Mouse (Mus musculus) kidney, adult 18-20 months (tissue): ENCODE data around the gene March1.
A peak's percentile ranks its signal among the peaks of the same experiment; 100 is the strongest.

Experiments
- DNase-seq: peaks from one replicate; pipeline ENCODE4 v3.0.0; 2021

Gene March1

GRCm38 (mm10) chr8:66430639-66431038 lies 812.9 kb downstream of the March1 start:
- no peak for DNase-seq

GRCm38 (mm10) chr8:66433577-66433976 lies 815.9 kb downstream of the March1 start:
- no peak for DNase-seq

- DNase-seq, result no peak
Measured at GRCm38 (mm10) chr8:66436804-66437203, 819.1 kb downstream of the March1 start.

- DNase-seq, result no peak
Measured at GRCm38 (mm10) chr8:66437929-66438328, 820.2 kb downstream of the March1 start.

GRCm38 (mm10) chr8:66438468-66438867 lies 820.8 kb downstream of the March1 start:
- DNase-seq, result peak; percentile 6

- no peak for DNase-seq
Measured at GRCm38 (mm10) chr8:66441123-66441522, 823.4 kb downstream of the March1 start.

- DNase-seq, result no peak
Measured at GRCm38 (mm10) chr8:66442778-66443177, 825.1 kb downstream of the March1 start.

GRCm38 (mm10) chr8:66444141-66444540 lies 826.4 kb downstream of the March1 start:
- no peak for DNase-seq

- DNase-seq, result no peak
Measured at GRCm38 (mm10) chr8:66445351-66445750, 827.7 kb downstream of the March1 start.

- peak; percentile 38 for DNase-seq
Measured at GRCm38 (mm10) chr8:66450691-66451090, 833.0 kb downstream of the March1 start.

GRCm38 (mm10) chr8:66457057-66457456 lies 839.4 kb downstream of the March1 start:
- DNase-seq, result no peak

GRCm38 (mm10) chr8:66469821-66470220 lies 852.1 kb downstream of the March1 start:
- DNase-seq, result no peak

- DNase-seq, result no peak
Measured at GRCm38 (mm10) chr8:66476880-66477279, 859.2 kb downstream of the March1 start.

GRCm38 (mm10) chr8:66486084-66486763 lies 868.5 kb downstream of the March1 start, which contains the start of gene Tma16:
TSS of gene Tma16 (minus strand) at chr8:66486530.
- DNase-seq, result peak; percentile 84

GRCm38 (mm10) chr8:66488556-66488955 lies 870.9 kb downstream of the March1 start:
- no peak for DNase-seq

GRCm38 (mm10) chr8:66490624-66491023 lies 872.9 kb downstream of the March1 start:
- no peak for DNase-seq

- DNase-seq, result no peak
Measured at GRCm38 (mm10) chr8:66494496-66494895, 876.8 kb downstream of the March1 start.

GRCm38 (mm10) chr8:66495726-66496125 lies 878.0 kb downstream of the March1 start:
- DNase-seq, result peak; percentile 71

- peak; percentile 24 for DNase-seq
Measured at GRCm38 (mm10) chr8:66496998-66497577, 879.4 kb downstream of the March1 start.

- no peak for DNase-seq
Measured at GRCm38 (mm10) chr8:66503381-66503780, 885.7 kb downstream of the March1 start.

- DNase-seq, result no peak
Measured at GRCm38 (mm10) chr8:66511537-66511936, 893.8 kb downstream of the March1 start, which contains the start of gene Tktl2. TSS of gene Tktl2 (plus strand) at chr8:66511756.

- no peak for DNase-seq
Measured at GRCm38 (mm10) chr8:66519149-66519548, 901.4 kb downstream of the March1 start.

- no peak for DNase-seq
Measured at GRCm38 (mm10) chr8:66520576-66520975, 902.9 kb downstream of the March1 start.
